In genomic region chr8:47404852-47405251, GRCm38 (mm10) we compare ENCODE assay signal across 33 mouse cellular contexts. TPM values are rescaled to one million over a fixed set of nuclear protein-coding genes. Genes with fewer than 3 reads are reported as not detected.
"Had no signal": no experiment of that assay in that cellular context is flagged by ENCODE, and none has a peak within 500 bp of the region (broad histone marks: within the 10 kb centered on the region; RNA-seq: fewer than 3 reads in every experiment).

No protein-coding gene starts in this region.

- H3K4me1 ChIP-seq: limb, embryonic 15.5 days; liver, embryonic 13.5 days; liver, embryonic 15.5 days; megakaryocyte, embryonic 14.5 days; midbrain, embryonic 13.5 days; midbrain, embryonic 15.5 days; neural tube, embryonic 12.5 days; neural tube, embryonic 13.5 days had no signal

- H3K4me3 ChIP-seq: limb, embryonic 10.5 days; limb, embryonic 12.5 days; limb, embryonic 13.5 days; limb, embryonic 15.5 days; liver, embryonic 12.5 days; liver, embryonic 13.5 days; liver, embryonic 15.5 days; lung, embryonic 15.5 days; megakaryocyte, embryonic 14.5 days; midbrain, embryonic 10.5 days; midbrain, embryonic 12.5 days; midbrain, embryonic 13.5 days; midbrain, embryonic 15.5 days; myocyte; neural tube, embryonic 12.5 days; neural tube, embryonic 13.5 days had no signal

- DNase-seq: left cerebral cortex, postnatal 4 days; liver; liver, embryonic 13.5 days; liver, postnatal 0 days; lung, adult 18-20 months; lung, adult 2 months; lung, embryonic 14.5 days; lung, postnatal 10 days; lung, postnatal 14 days; lung, postnatal 36 days; lung, postnatal 4 days; midbrain, embryonic 14.5 days had no signal

- H3K36me3 ChIP-seq: limb, embryonic 10.5 days; limb, embryonic 12.5 days; limb, embryonic 13.5 days; limb, embryonic 15.5 days; liver, embryonic 12.5 days; liver, embryonic 13.5 days; liver, embryonic 15.5 days; lung, embryonic 15.5 days; midbrain, embryonic 10.5 days; midbrain, embryonic 12.5 days; midbrain, embryonic 13.5 days; midbrain, embryonic 15.5 days; neural tube, embryonic 12.5 days; neural tube, embryonic 13.5 days had no signal

- H3K4me2 ChIP-seq: limb, embryonic 12.5 days; limb, embryonic 13.5 days; limb, embryonic 15.5 days; liver, embryonic 11.5 days; liver, embryonic 12.5 days; liver, embryonic 13.5 days; liver, embryonic 15.5 days; lung, embryonic 14.5 days; lung, embryonic 15.5 days; midbrain, embryonic 11.5 days; midbrain, embryonic 12.5 days; midbrain, embryonic 13.5 days; midbrain, embryonic 15.5 days; neural tube, embryonic 12.5 days; neural tube, embryonic 13.5 days had no signal

- H3K27ac ChIP-seq: limb, embryonic 10.5 days; limb, embryonic 12.5 days; limb, embryonic 13.5 days; limb, embryonic 15.5 days; liver, embryonic 12.5 days; liver, embryonic 13.5 days; liver, embryonic 14.5 days; liver, embryonic 15.5 days; lung, embryonic 15.5 days; macrophage; midbrain, embryonic 10.5 days; midbrain, embryonic 12.5 days; midbrain, embryonic 13.5 days; midbrain, embryonic 15.5 days; neural tube, embryonic 12.5 days; neural tube, embryonic 13.5 days had no signal

- ATAC-seq: liver, embryonic 12.5 days; liver, postnatal 0 days; lung, postnatal 0 days; midbrain, embryonic 13.5 days; midbrain, embryonic 15.5 days; midbrain, embryonic 16.5 days had no signal

- H3K9me3 ChIP-seq: limb, embryonic 10.5 days; limb, embryonic 12.5 days; limb, embryonic 13.5 days; limb, embryonic 15.5 days; liver, embryonic 12.5 days; liver, embryonic 13.5 days; liver, embryonic 15.5 days; lung, embryonic 15.5 days; midbrain, embryonic 10.5 days; midbrain, embryonic 12.5 days; midbrain, embryonic 13.5 days; midbrain, embryonic 15.5 days; neural tube, embryonic 12.5 days; neural tube, embryonic 13.5 days had no signal

- H3K9ac ChIP-seq: limb, embryonic 12.5 days; limb, embryonic 13.5 days; limb, embryonic 15.5 days; liver, embryonic 12.5 days; liver, embryonic 13.5 days; liver, embryonic 14.5 days; liver, embryonic 15.5 days; liver, postnatal 0 days; lung, embryonic 14.5 days; lung, embryonic 15.5 days; midbrain, embryonic 12.5 days; midbrain, embryonic 13.5 days; midbrain, embryonic 15.5 days; neural tube, embryonic 12.5 days; neural tube, embryonic 13.5 days had no signal

RNA-seq across cellular contexts. Expression of gene Stox2, which starts 41.3 kb away (rescaled TPM):
- polyA plus RNA-seq: macrophage, myocyte had no signal
